Mouse (Mus musculus): Measurements from ENCODE around the gene Nudt16l1. TPM values are rescaled to one million over a fixed set of nuclear protein-coding genes. Genes with fewer than 3 reads are reported as not detected.
A peak's percentile ranks its signal among the peaks of the same experiment; 100 is the strongest.

The Nudt16l1 gene
- polyA plus RNA-seq, 1 experiment from 2014 or later, result 97.4 TPM

- Histone ChIP-seq H3K4me2 (no peak overlapping the region), H3K27ac (no peak overlapping the region), H3K27me3 (no peaks in the 10 kb centered on the region), H3K9ac (no peak overlapping the region), H3K9me3 (replicated peaks) (no peaks in the 10 kb centered on the region), H3K36me3 (peaks cover 71% of the 10 kb centered on the region), H3K4me3 (no peak overlapping the region), H3K4me1 (replicated peaks) (peaks cover 23% of the 10 kb centered on the region)
- ATAC-seq (replicated peaks; ENCODE audit: insufficient number of reproducible peaks, insufficient read depth, low FRiP score, low read depth), result no peak
- 86% methylated on average over 8 of the region's 8 CpGs for WGBS
These were observed 990 bp upstream of the Nudt16l1 start for GRCm38 (mm10) chr16:4937351-4938190.

GRCm38 (mm10) chr16:4938989-4939388 is 428 bp downstream of the Nudt16l1 start:
- H3K9ac ChIP-seq, result peak overlapping the region; percentile 96
- H3K9me3 ChIP-seq (replicated peaks), result no peaks in the 10 kb centered on the region
- H3K27me3 ChIP-seq, result no peaks in the 10 kb centered on the region
- H3K4me1 ChIP-seq (replicated peaks), result peaks cover 19% of the 10 kb centered on the region
- peak overlapping the region; percentile 92 for H3K4me3 ChIP-seq
- WGBS, result 0% methylated on average over 28 of the region's 28 CpGs
- peaks cover 71% of the 10 kb centered on the region for H3K36me3 ChIP-seq
- peak overlapping the region; percentile 85 for H3K27ac ChIP-seq
- ATAC-seq (replicated peaks; ENCODE audit: insufficient number of reproducible peaks, insufficient read depth, low FRiP score, low read depth), result peak; percentile 89
- H3K4me2 ChIP-seq, result peak overlapping the region; percentile 75

- 2% methylated on average over 16 of the region's 16 CpGs for WGBS
- Histone ChIP-seq H3K27me3 (no peaks in the 10 kb centered on the region), H3K9me3 (replicated peaks) (no peaks in the 10 kb centered on the region), H3K36me3 (peaks cover 71% of the 10 kb centered on the region), H3K4me2 (peak overlapping the region; percentile 75), H3K4me1 (replicated peaks) (peaks cover 19% of the 10 kb centered on the region), H3K4me3 (peak overlapping the region; percentile 92), H3K27ac (peak overlapping the region; percentile 85), H3K9ac (peak overlapping the region; percentile 96)
- peak; percentile 61 for ATAC-seq (replicated peaks; ENCODE audit: insufficient number of reproducible peaks, insufficient read depth, low FRiP score, low read depth)
These were observed 851 bp downstream of the Nudt16l1 start for GRCm38 (mm10) chr16:4939412-4939811.

- Histone ChIP-seq H3K9me3 (replicated peaks) (no peaks in the 10 kb centered on the region), H3K4me2 (peak overlapping the region; percentile 75), H3K9ac (peak overlapping the region; percentile 96; the same call in 1 of the 2 replicates), H3K27ac (no peak overlapping the region; the same call in 1 of the 2 replicates), H3K36me3 (peaks cover 69% of the 10 kb centered on the region), H3K4me3 (no peak overlapping the region), H3K4me1 (replicated peaks) (peaks cover 19% of the 10 kb centered on the region), H3K27me3 (no peaks in the 10 kb centered on the region)
- no peak for ATAC-seq (replicated peaks; ENCODE audit: insufficient number of reproducible peaks, insufficient read depth, low FRiP score, low read depth)
- 87% methylated on average over 10 of the region's 10 CpGs for WGBS
These were observed 1.8 kb downstream of the Nudt16l1 start for GRCm38 (mm10) chr16:4940311-4940850.

GRCm38 (mm10) chr16:4941016-4941415 is 2.5 kb downstream of the Nudt16l1 start:
- Histone ChIP-seq H3K4me1 (replicated peaks) (peaks cover 15% of the 10 kb centered on the region), H3K9ac (no peak overlapping the region), H3K9me3 (replicated peaks) (no peaks in the 10 kb centered on the region), H3K36me3 (peaks cover 69% of the 10 kb centered on the region), H3K27ac (no peak overlapping the region), H3K27me3 (no peaks in the 10 kb centered on the region), H3K4me2 (no peak overlapping the region), H3K4me3 (no peak overlapping the region)
- ATAC-seq (replicated peaks; ENCODE audit: insufficient number of reproducible peaks, insufficient read depth, low FRiP score, low read depth), result no peak

GRCm38 (mm10) chr16:4942868-4943267 is 4.3 kb downstream of the Nudt16l1 start:
- H3K4me2 ChIP-seq, result no peak overlapping the region
- H3K27ac ChIP-seq, result no peak overlapping the region
- no peak for ATAC-seq (replicated peaks; ENCODE audit: insufficient number of reproducible peaks, insufficient read depth, low FRiP score, low read depth)
- H3K36me3 ChIP-seq, result peaks cover 65% of the 10 kb centered on the region
- H3K27me3 ChIP-seq, result no peaks in the 10 kb centered on the region
- 88% methylated on average over 8 of the region's 8 CpGs for WGBS
- no peak overlapping the region for H3K4me3 ChIP-seq
- H3K9ac ChIP-seq, result no peak overlapping the region
- no peaks in the 10 kb centered on the region for H3K9me3 ChIP-seq (replicated peaks)
- H3K4me1 ChIP-seq (replicated peaks), result peaks cover 12% of the 10 kb centered on the region

- no peak overlapping the region for H3K4me3 ChIP-seq
- H3K4me1 ChIP-seq (replicated peaks), result peaks cover 12% of the 10 kb centered on the region
- H3K27ac ChIP-seq, result no peak overlapping the region
- WGBS, result 90% methylated on average over 3 of the region's 3 CpGs
- no peaks in the 10 kb centered on the region for H3K27me3 ChIP-seq
- no peak overlapping the region for H3K4me2 ChIP-seq
- no peaks in the 10 kb centered on the region for H3K9me3 ChIP-seq (replicated peaks)
- H3K36me3 ChIP-seq, result peaks cover 70% of the 10 kb centered on the region
- ATAC-seq (replicated peaks; ENCODE audit: insufficient number of reproducible peaks, insufficient read depth, low FRiP score, low read depth), result no peak
- no peak overlapping the region for H3K9ac ChIP-seq
These were observed 4.9 kb downstream of the Nudt16l1 start for GRCm38 (mm10) chr16:4943431-4943830.

GRCm38 (mm10) chr16:4945415-4945814 is 6.9 kb downstream of the Nudt16l1 start:
- no peak overlapping the region for H3K4me3 ChIP-seq
- no peak overlapping the region for H3K9ac ChIP-seq
- WGBS, result 69% methylated on average over 4 of the region's 4 CpGs
- no peak for ATAC-seq (replicated peaks; ENCODE audit: insufficient number of reproducible peaks, insufficient read depth, low FRiP score, low read depth)
- peaks cover 2% of the 10 kb centered on the region; the same call in 1 of the 2 replicates for H3K4me1 ChIP-seq (replicated peaks)
- no peak overlapping the region for H3K27ac ChIP-seq
- H3K27me3 ChIP-seq, result no peaks in the 10 kb centered on the region
- H3K4me2 ChIP-seq, result no peak overlapping the region
- no peaks in the 10 kb centered on the region for H3K9me3 ChIP-seq (replicated peaks)
- H3K36me3 ChIP-seq, result peaks cover 81% of the 10 kb centered on the region

GRCm38 (mm10) chr16:4946155-4946554 is 7.6 kb downstream of the Nudt16l1 start:
- ATAC-seq (replicated peaks; ENCODE audit: insufficient number of reproducible peaks, insufficient read depth, low FRiP score, low read depth), result no peak
- WGBS, result 88% methylated on average over 3 of the region's 3 CpGs
- Histone ChIP-seq H3K9me3 (replicated peaks) (no peaks in the 10 kb centered on the region), H3K4me3 (no peak overlapping the region), H3K27ac (no peak overlapping the region), H3K4me1 (replicated peaks) (no peaks in the 10 kb centered on the region), H3K9ac (no peak overlapping the region), H3K27me3 (no peaks in the 10 kb centered on the region), H3K36me3 (peaks cover 82% of the 10 kb centered on the region), H3K4me2 (no peak overlapping the region)

GRCm38 (mm10) chr16:4947378-4947777 is 8.8 kb downstream of the Nudt16l1 start:
- ATAC-seq (replicated peaks; ENCODE audit: insufficient number of reproducible peaks, insufficient read depth, low FRiP score, low read depth), result no peak
- no peaks in the 10 kb centered on the region for H3K27me3 ChIP-seq
- no peak overlapping the region for H3K9ac ChIP-seq
- 85% methylated on average over 4 of the region's 4 CpGs for WGBS
- H3K4me1 ChIP-seq (replicated peaks), result no peaks in the 10 kb centered on the region
- peaks cover 81% of the 10 kb centered on the region for H3K36me3 ChIP-seq
- no peak overlapping the region for H3K4me3 ChIP-seq
- H3K4me2 ChIP-seq, result no peak overlapping the region
- H3K27ac ChIP-seq, result no peak overlapping the region
- H3K9me3 ChIP-seq (replicated peaks), result no peaks in the 10 kb centered on the region

GRCm38 (mm10) chr16:4956609-4957008 is 18.0 kb downstream of the Nudt16l1 start:
- Histone ChIP-seq H3K9ac (no peak overlapping the region), H3K9me3 (replicated peaks) (no peaks in the 10 kb centered on the region), H3K4me1 (replicated peaks) (no peaks in the 10 kb centered on the region), H3K4me2 (no peak overlapping the region), H3K27me3 (no peaks in the 10 kb centered on the region), H3K36me3 (peaks cover 52% of the 10 kb centered on the region), H3K27ac (no peak overlapping the region), H3K4me3 (no peak overlapping the region)
- ATAC-seq (replicated peaks; ENCODE audit: insufficient number of reproducible peaks, insufficient read depth, low FRiP score, low read depth), result no peak
- WGBS, result 89% methylated on average over 3 of the region's 3 CpGs

GRCm38 (mm10) chr16:4957446-4957845 is 18.9 kb downstream of the Nudt16l1 start:
- Histone ChIP-seq H3K27ac (no peak overlapping the region), H3K9me3 (replicated peaks) (no peaks in the 10 kb centered on the region), H3K4me1 (replicated peaks) (peaks cover 1% of the 10 kb centered on the region), H3K4me3 (no peak overlapping the region), H3K36me3 (peaks cover 44% of the 10 kb centered on the region), H3K27me3 (no peaks in the 10 kb centered on the region), H3K9ac (no peak overlapping the region), H3K4me2 (no peak overlapping the region)
- ATAC-seq (replicated peaks; ENCODE audit: insufficient number of reproducible peaks, insufficient read depth, low FRiP score, low read depth), result no peak
- 86% methylated on average over 3 of the region's 3 CpGs for WGBS
